Mouse (Mus musculus): Measurements from ENCODE around the gene Stk4.

Stk4 gene

GRCm38 (mm10) chr2:164173394-164173793 lies 103.3 kb downstream of the Stk4 start:
- DNase-seq (ENCODE audit: low read depth, low spot score), result no peak

- no peak for DNase-seq (ENCODE audit: low read depth, low spot score)
Observed at GRCm38 (mm10) chr2:164174649-164175395, 104.7 kb downstream of the Stk4 start.

- no peak for DNase-seq (ENCODE audit: low read depth, low spot score)
Observed at GRCm38 (mm10) chr2:164175850-164176249, 105.7 kb downstream of the Stk4 start.

- no peak for DNase-seq (ENCODE audit: low read depth, low spot score)
Observed at GRCm38 (mm10) chr2:164177831-164178230, 107.7 kb downstream of the Stk4 start.

GRCm38 (mm10) chr2:164180124-164180523 lies 110.0 kb downstream of the Stk4 start:
- DNase-seq (ENCODE audit: low read depth, low spot score), result no peak

GRCm38 (mm10) chr2:164180770-164181169 lies 110.6 kb downstream of the Stk4 start:
- no peak for DNase-seq (ENCODE audit: low read depth, low spot score)

- DNase-seq (ENCODE audit: low read depth, low spot score), result no peak
Observed at GRCm38 (mm10) chr2:164182692-164183255, 112.7 kb downstream of the Stk4 start, which contains the start of gene Wfdc5. Gene Wfdc5 (minus strand): TSS chr2:164182742.

- no peak for DNase-seq (ENCODE audit: low read depth, low spot score)
Observed at GRCm38 (mm10) chr2:164183340-164183739, 113.2 kb downstream of the Stk4 start.

GRCm38 (mm10) chr2:164184145-164184719 lies 114.1 kb downstream of the Stk4 start:
- no peak for DNase-seq (ENCODE audit: low read depth, low spot score)

GRCm38 (mm10) chr2:164188722-164189121 lies 118.6 kb downstream of the Stk4 start:
- no peak for DNase-seq (ENCODE audit: low read depth, low spot score)

GRCm38 (mm10) chr2:164190576-164190975 lies 120.5 kb downstream of the Stk4 start, which contains the start of gene Wfdc12:
Gene Wfdc12 (minus strand): TSS chr2:164190608.
- DNase-seq (ENCODE audit: low read depth, low spot score), result no peak

GRCm38 (mm10) chr2:164192279-164192678 lies 122.2 kb downstream of the Stk4 start:
- DNase-seq (ENCODE audit: low read depth, low spot score), result no peak

- DNase-seq (ENCODE audit: low read depth, low spot score), result no peak
Observed at GRCm38 (mm10) chr2:164194959-164195630, 125.0 kb downstream of the Stk4 start.

GRCm38 (mm10) chr2:164195971-164196699 lies 126.0 kb downstream of the Stk4 start:
- no peak for DNase-seq (ENCODE audit: low read depth, low spot score)

- no peak for DNase-seq (ENCODE audit: low read depth, low spot score)
Observed at GRCm38 (mm10) chr2:164196700-164196990, 126.5 kb downstream of the Stk4 start.

- DNase-seq (ENCODE audit: low read depth, low spot score), result no peak
Observed at GRCm38 (mm10) chr2:164199626-164200327, 129.7 kb downstream of the Stk4 start, which contains the start of gene Wfdc15a. Gene Wfdc15a (minus strand): TSS chr2:164200130.

Measured in brain, embryonic 18.5 days (tissue).